Mouse (Mus musculus): Measurements from ENCODE around the gene Bbox1. TPM values are rescaled to one million over a fixed set of nuclear protein-coding genes. Genes with fewer than 3 reads are reported as not detected.

Bbox1 gene
- polyA plus RNA-seq, 1 experiment from 2014 or later = 0.12 TPM

GRCm38 (mm10) chr2:110222793-110223192, 91.6 kb downstream of the Bbox1 start:
- H3K36me3 ChIP-seq (ENCODE audit: insufficient read depth, low read length) = no peaks in the 10 kb centered on the region
- 49% methylated on average over 2 of the region's 2 CpGs for WGBS
- ATAC-seq (ENCODE audit: low FRiP score, low TSS enrichment) = 0 out of 2 replicates have a peak, but pooled peaks have one; percentile 12
- no peaks in the 10 kb centered on the region for H3K27me3 ChIP-seq (ENCODE audit: insufficient read depth, low read length)
- no peak overlapping the region for H3K4me3 ChIP-seq (ENCODE audit: low read length)
- H3K9me3 ChIP-seq (ENCODE audit: low read length) = no peaks in the 10 kb centered on the region
- H3K9ac ChIP-seq (replicated peaks; ENCODE audit: low read length) = no peak overlapping the region
- no peak overlapping the region for H3K4me2 ChIP-seq (replicated peaks; ENCODE audit: low read depth, low read length)
- 0 out of 2 replicates have a peak overlapping the region, but pooled peaks have one; percentile 24 for H3K27ac ChIP-seq (ENCODE audit: low read length)
- 0 out of 2 replicates have a peak, but pooled peaks cover 8% of the 10 kb centered on the region for H3K4me1 ChIP-seq (ENCODE audit: insufficient read depth, low read length)

DNA sequence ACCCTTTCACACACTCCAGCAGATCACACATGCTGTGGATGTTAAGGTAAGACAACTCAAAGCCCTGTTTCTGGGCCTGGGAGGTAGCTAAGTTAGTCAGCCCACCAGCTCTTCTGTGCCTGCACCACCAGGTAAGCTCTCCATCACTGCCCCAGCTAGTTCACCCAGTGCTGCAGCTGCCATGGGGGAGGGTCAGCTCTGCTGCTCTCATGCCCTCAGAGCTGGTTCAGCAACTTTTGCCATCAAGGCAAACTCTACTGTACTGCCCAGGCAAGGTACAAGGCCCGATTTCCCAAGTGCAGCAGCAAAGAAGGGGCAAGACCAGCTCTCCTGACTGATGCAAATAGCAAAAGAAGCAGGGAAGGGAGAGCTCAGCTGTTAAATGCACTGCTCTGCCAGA, 93.9 kb downstream of the Bbox1 start:
- Histone ChIP-seq H3K27me3 (ENCODE audit: insufficient read depth, low read length) (no peaks in the 10 kb centered on the region), H3K4me3 (ENCODE audit: low read length) (no peak overlapping the region), H3K4me1 (ENCODE audit: insufficient read depth, low read length) (peaks cover 18% of the 10 kb centered on the region), H3K36me3 (ENCODE audit: insufficient read depth, low read length) (no peaks in the 10 kb centered on the region), H3K4me2 (replicated peaks; ENCODE audit: low read depth, low read length) (no peak overlapping the region), H3K27ac (ENCODE audit: low read length) (peak overlapping the region; percentile 3; the same call in 1 of the 2 replicates), H3K9ac (replicated peaks; ENCODE audit: low read length) (no peak overlapping the region), H3K9me3 (ENCODE audit: low read length) (no peaks in the 10 kb centered on the region)
- ATAC-seq (ENCODE audit: low FRiP score, low TSS enrichment) = peak; percentile 72; the same call in 1 of the 2 replicates
- WGBS = 62% methylated on average over 1 of the region's 1 CpGs

GRCm38 (mm10) chr2:110215685-110216058, 98.7 kb downstream of the Bbox1 start:
- Histone ChIP-seq H3K9me3 (ENCODE audit: low read length) (no peaks in the 10 kb centered on the region), H3K36me3 (ENCODE audit: insufficient read depth, low read length) (no peaks in the 10 kb centered on the region), H3K4me2 (replicated peaks; ENCODE audit: low read depth, low read length) (0 out of 2 replicates have a peak overlapping the region, but pooled peaks have one; percentile 21), H3K4me3 (ENCODE audit: low read length) (no peak overlapping the region), H3K9ac (replicated peaks; ENCODE audit: low read length) (0 out of 2 replicates have a peak overlapping the region, but pooled peaks have one; percentile 35), H3K27ac (ENCODE audit: low read length) (peak overlapping the region; percentile 91), H3K4me1 (ENCODE audit: insufficient read depth, low read length) (peaks cover 28% of the 10 kb centered on the region), H3K27me3 (ENCODE audit: insufficient read depth, low read length) (no peaks in the 10 kb centered on the region)
- WGBS = 25% methylated on average over 3 of the region's 3 CpGs
- ATAC-seq (ENCODE audit: low FRiP score, low TSS enrichment) = peak; percentile 41; the same call in 1 of the 2 replicates

- Histone ChIP-seq H3K27ac (ENCODE audit: low read length) (peak overlapping the region; percentile 91), H3K36me3 (ENCODE audit: insufficient read depth, low read length) (no peaks in the 10 kb centered on the region), H3K9me3 (ENCODE audit: low read length) (no peaks in the 10 kb centered on the region), H3K9ac (replicated peaks; ENCODE audit: low read length) (no peak overlapping the region; the same call in 1 of the 2 replicates), H3K4me3 (ENCODE audit: low read length) (no peak overlapping the region), H3K4me1 (ENCODE audit: insufficient read depth, low read length) (peaks cover 25% of the 10 kb centered on the region), H3K4me2 (replicated peaks; ENCODE audit: low read depth, low read length) (no peak overlapping the region), H3K27me3 (ENCODE audit: insufficient read depth, low read length) (no peaks in the 10 kb centered on the region)
- peak; percentile 91 for ATAC-seq (ENCODE audit: low FRiP score, low TSS enrichment)
- WGBS = 26% methylated on average over 9 of the region's 9 CpGs
Measured at GRCm38 (mm10) chr2:110214991-110215684, 99.2 kb downstream of the Bbox1 start.

- H3K27ac ChIP-seq (ENCODE audit: low read length) = peak overlapping the region; percentile 91; the same call in 1 of the 2 replicates
- no peaks in the 10 kb centered on the region for H3K9me3 ChIP-seq (ENCODE audit: low read length)
- H3K4me3 ChIP-seq (ENCODE audit: low read length) = no peak overlapping the region
- H3K9ac ChIP-seq (replicated peaks; ENCODE audit: low read length) = no peak overlapping the region
- H3K4me1 ChIP-seq (ENCODE audit: insufficient read depth, low read length) = peaks cover 25% of the 10 kb centered on the region
- WGBS = 79% methylated on average over 4 of the region's 4 CpGs
- no peak for ATAC-seq (ENCODE audit: low FRiP score, low TSS enrichment)
- H3K4me2 ChIP-seq (replicated peaks; ENCODE audit: low read depth, low read length) = no peak overlapping the region
- H3K27me3 ChIP-seq (ENCODE audit: insufficient read depth, low read length) = no peaks in the 10 kb centered on the region
- no peaks in the 10 kb centered on the region for H3K36me3 ChIP-seq (ENCODE audit: insufficient read depth, low read length)
Measured at GRCm38 (mm10) chr2:110214278-110214677, 100.1 kb downstream of the Bbox1 start.

Other genes starting within 250 kb of the Bbox1 start
- 22.4 and 23.3 TPM in 2 replicates for gene Fibin, start 48.6 kb upstream of the Bbox1 start, polyA plus RNA-seq (2015; fragmentation: Nextera tagmentation; extraction: Ambion mirVana)